Mouse (Mus musculus): ENCODE results near the gene Odf4. TPM values are rescaled to one million over a fixed set of nuclear protein-coding genes. Genes with fewer than 3 reads are reported as not detected.
"Not testable (repeated sequence)": the region's sequence is repeated elsewhere in the genome, so short reads cannot be mapped to it uniquely, and the experiment has no call there.

Odf4 gene
- total RNA-seq (2015) = not detected in 2 replicates
- total RNA-seq (2017) = not detected in 2 replicates

DNA sequence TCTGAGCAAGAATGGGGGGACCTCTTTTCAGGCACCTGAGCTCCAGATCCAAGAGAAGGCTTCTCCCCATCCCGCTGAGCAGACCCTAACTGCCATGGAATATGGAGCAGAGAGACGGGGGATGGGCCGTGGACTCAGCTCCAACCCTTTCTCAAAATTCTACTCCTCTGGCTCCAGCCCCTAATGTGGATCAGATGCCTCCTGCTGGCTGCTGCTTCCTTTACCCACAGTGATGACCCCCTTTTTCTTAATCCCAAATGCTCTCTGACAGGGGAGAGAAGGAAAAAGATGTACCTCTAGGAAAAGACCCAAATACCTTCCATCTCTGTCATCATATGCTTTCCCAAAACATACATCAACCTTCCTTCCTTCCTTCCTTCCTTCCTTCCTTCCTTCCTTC, at the start of gene Odf4:
Odf4 (minus strand) TSS at position 101 of the 400 bp plus-strand sequence.
- ATAC-seq (ENCODE audit: poor library complexity, severe bottlenecking) = no peak

DNA sequence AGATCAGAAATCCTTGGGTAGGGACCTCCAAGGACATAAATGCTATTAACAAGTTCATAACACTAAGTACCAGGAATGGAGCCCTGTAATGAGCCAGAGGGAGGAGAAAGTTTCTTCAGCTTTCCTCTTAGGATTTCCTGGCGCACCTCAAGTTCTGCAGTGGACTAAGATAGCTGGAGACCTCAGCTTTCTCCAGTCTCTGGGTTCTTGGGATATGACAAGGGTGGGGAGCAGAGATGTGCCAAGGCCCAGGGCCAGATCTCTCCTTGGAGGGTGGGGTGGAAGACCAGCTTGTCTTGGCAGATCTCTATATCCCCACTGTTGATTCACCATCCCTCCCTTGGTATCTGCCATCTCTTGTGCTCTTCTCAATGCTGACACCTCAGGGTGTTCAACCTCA, 48.7 kb upstream of the Odf4 start:
- ATAC-seq (ENCODE audit: poor library complexity, severe bottlenecking) = no peak

- no peak for ATAC-seq (ENCODE audit: poor library complexity, severe bottlenecking)
These were observed 48.2 kb upstream of the Odf4 start, which contains the start of gene Rangrf for GRCm38 (mm10) chr11:68975085-68975484. Rangrf (minus strand) TSS chr11:68975185.

DNA sequence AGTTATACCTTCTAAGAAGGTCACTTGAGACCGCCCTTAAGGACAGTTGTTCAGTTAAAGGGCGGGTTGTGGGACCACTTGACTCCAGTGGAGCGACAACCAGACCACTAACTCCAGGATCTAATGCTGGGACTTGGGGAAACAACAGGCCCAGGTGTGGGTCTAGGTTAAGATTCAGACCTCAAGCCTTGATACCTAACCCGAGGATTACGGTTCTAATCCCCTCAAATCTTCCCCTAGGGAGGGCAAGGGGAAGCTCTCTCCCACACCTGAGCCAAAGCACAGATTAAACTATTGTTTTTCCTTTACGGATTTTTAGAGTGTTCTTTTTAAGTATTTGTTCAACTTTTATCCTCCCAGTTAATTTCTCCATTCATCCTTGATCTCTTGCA, 47.2 kb upstream of the Odf4 start:
- no peak for ATAC-seq (ENCODE audit: poor library complexity, severe bottlenecking)

- ATAC-seq (ENCODE audit: poor library complexity, severe bottlenecking) = peak; percentile 94
These were observed 46.6 kb upstream of the Odf4 start for GRCm38 (mm10) chr11:68973250-68974058.

GRCm38 (mm10) chr11:68970232-68970631, 43.4 kb upstream of the Odf4 start:
- ATAC-seq (ENCODE audit: poor library complexity, severe bottlenecking) = no peak

- no peak for ATAC-seq (ENCODE audit: poor library complexity, severe bottlenecking)
These were observed 41.9 kb upstream of the Odf4 start for GRCm38 (mm10) chr11:68968752-68969151.

DNA sequence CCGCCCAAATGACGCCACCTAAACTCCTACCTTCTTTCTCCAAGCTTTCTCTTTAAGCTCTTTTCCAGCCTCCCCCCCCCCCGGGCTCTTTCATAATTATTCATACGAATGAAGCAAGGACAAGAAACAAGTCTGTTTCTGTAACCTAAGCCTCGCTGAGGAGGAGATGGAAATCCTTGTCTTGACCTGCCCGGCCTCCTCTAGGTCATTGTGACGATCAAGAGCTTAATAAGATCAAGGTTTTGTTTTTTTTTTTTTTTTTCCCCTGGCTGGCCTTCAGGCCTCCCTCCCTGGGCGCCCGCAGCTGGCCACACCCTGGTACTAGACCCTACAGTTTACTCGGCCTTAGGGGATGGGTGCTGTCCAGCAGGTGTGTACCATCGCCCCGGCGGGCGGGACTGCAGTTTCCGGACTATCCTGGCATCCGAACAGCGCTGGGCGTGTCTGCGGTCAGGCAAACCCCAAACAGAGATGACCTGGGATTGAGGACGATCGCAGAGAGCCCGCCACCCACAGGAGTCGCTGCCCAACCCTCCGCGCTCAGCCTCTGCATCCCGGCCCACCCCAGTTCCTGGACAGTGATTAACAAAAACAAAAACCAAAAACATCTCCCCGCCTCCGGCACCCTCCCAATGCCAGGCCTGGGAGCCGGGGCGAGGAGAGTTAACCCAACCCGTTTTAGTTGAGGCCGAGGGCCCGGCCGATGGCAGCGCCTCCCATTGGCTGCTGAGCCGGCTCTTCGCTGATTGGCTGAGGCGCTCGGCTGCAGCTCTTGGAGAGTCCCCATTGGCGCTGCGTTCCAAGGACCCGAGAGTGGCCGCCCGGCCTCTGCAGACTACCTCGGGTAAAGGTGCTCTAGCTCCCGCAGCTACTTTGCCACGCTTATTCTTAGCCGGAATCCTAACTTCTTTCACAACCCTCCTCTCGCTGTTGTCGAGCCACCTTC, 40.7 kb upstream of the Odf4 start, which contains the start of gene Slc25a35:
Slc25a35 (plus strand) TSS at position 795 of the 946 bp plus-strand sequence.
- ATAC-seq (ENCODE audit: poor library complexity, severe bottlenecking) = peak; percentile 96

DNA sequence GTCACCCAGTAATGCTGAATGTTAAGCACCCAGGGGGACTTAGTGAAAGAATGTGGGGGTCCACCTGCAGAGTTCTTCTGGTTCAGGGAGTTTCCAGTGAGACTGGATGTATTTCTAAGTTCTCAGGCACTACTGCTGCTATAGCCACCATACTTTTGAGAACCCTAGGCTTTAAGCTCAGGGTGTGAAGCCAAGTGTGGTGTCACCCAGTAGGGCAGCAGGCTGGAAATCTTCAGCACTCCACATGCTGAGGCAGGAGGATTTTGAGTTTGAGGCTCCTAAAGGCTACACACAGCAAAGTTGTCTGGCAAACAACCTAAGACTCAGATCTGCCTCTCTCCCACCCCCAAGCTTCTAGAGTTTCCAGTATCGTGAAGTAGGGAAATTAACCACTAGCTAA, 39.7 kb upstream of the Odf4 start:
- no peak for ATAC-seq (ENCODE audit: poor library complexity, severe bottlenecking)

DNA sequence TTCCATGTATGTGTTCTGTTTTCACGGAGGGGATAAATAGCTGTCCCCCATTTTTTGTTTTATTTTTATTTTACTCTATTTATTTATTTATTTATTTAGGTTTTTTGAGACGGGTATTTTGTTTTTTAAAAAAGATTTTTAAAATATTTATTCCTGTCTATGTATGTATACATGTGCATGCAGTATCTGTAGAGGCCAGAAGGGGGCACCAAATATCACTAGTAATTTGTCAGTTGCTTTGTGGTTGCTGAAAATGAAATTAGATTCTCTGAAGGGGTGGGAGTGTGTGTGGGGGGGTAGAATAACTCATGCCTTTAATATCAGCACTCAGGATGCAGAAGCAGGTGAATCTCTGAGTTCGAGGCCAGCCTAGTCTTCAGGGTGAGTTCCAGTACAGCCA, 39.0 kb upstream of the Odf4 start:
- peak; percentile 48 for ATAC-seq (ENCODE audit: poor library complexity, severe bottlenecking)

- ATAC-seq (ENCODE audit: poor library complexity, severe bottlenecking) = no peak
These were observed 38.2 kb upstream of the Odf4 start for GRCm38 (mm10) chr11:68965050-68965449.

DNA sequence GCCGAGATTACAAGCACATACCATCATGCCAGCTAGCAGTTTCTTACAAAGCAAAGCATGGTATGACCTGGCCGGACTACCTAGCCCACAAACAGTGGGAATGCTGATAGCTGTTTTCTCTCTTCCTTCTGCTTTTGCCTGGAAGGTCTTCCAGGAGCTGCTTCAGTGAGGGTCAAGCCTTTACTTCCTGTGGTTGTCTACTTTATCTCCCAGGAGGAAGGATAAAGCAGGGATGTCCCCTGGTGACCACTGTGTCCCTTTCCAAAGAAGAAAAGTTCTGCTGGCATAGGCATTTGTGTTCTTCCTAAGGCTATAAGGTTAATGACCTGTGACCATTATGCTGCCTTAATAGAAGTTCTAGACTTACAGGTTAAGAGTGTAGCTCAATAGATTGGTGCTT, 36.5 kb upstream of the Odf4 start:
- ATAC-seq (ENCODE audit: poor library complexity, severe bottlenecking) = no peak

- ATAC-seq (ENCODE audit: poor library complexity, severe bottlenecking) = not testable (repeated sequence)
These were observed 35.3 kb upstream of the Odf4 start for GRCm38 (mm10) chr11:68962159-68962558.

DNA sequence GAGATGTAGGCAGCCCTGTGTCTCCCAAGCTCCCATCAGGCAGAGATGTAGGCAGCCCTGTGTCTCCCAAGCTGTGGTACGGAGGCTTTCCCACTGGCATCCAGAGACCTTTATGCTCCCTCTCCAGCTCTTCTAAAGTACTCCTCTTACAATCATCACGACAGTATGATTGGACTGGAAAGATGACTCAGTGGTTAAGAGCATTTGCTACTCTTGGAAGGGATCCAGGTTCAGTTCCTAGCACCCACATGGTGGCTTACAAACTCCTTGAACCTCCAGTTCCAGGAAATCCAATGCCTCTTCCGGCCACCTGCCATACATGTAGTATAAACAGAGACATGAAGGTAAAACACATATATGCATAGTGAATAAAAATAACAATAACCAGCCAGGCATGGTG, 34.7 kb upstream of the Odf4 start:
- no peak for ATAC-seq (ENCODE audit: poor library complexity, severe bottlenecking)

DNA sequence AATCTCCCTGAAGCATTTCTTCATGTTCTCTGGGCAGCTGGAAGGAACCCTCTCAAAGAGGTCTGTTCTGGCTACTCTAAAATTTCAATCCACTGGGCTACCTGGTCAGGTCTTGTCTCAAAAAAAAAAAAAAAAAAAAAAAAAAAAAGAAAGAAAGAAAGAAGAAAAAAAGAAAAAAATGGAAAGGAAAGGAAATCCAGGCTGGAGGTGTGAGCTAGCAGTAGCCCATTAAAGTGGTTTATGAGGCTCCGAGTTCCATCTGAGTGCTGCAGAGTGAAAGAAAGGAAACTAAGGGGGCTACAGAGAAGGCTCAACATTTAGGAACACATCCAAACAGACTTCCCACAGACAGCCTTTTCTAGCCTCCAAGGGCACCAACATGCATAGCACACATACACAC, 31.1 kb upstream of the Odf4 start:
- no peak for ATAC-seq (ENCODE audit: poor library complexity, severe bottlenecking)

- no peak for ATAC-seq (ENCODE audit: poor library complexity, severe bottlenecking)
These were observed 30.4 kb upstream of the Odf4 start, which contains the start of gene Arhgef15 for GRCm38 (mm10) chr11:68957308-68957707. Arhgef15 (minus strand) TSS chr11:68957480.

DNA sequence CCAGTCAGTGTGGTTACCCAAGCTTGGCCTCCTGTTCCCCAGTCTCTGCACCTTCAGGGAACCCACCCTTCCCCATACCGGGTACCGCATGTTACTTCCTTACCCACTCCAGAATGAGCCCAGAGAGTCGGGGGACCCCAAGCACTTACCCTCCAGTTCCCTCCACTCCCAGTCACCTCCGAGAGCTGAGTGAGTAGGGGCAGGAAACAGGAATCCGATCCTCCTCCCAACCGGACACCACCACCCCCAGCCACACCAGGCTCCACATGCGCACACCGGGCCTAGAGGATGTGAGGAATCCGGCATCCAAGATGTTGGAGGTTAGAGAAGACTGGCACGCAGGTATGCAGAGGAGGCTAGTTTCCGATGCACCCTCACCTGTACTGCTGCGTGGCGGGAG, 29.8 kb upstream of the Odf4 start:
- ATAC-seq (ENCODE audit: poor library complexity, severe bottlenecking) = no peak

DNA sequence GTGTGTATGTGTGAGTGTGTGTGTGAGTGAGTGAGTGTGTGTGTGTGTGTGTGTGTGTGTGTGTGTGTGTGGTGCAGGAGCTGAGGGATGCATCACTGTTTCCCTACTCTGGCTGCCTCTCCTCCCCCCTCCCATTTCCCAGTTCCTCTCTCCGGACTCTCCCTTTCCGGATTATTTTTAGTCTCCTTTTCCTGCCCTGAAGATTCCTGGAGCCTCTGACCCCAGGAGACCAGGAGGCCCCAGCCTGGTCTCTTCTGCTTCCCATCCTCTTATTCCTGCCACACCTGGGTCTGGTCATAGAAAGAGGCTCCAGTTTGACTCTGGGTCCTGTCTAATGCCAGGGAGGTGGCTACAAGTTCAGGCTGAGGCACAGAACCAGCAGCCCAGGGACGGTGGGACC, 29.2 kb upstream of the Odf4 start:
- ATAC-seq (ENCODE audit: poor library complexity, severe bottlenecking) = no peak

DNA sequence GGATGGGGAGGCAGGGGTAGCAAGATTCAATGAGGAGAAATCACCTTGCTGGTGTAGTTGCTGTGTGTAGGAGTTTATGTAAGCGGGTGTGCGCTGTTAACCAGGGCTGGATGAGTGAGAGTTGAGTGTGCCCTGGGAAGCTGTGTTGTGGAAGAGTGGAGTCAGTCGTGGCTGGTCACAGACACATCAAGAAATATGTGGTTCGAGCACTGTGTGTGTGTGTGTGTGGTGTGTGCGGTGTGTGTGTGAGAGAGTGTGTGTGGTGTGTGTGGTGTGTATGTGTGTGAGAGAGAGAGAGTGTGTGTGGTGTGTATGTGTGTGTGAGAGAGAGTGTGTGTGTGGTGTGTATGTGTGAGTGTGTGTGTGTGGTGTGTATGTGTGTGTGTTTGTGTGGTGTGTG, 28.6 kb upstream of the Odf4 start:
- ATAC-seq (ENCODE audit: poor library complexity, severe bottlenecking) = no peak

DNA sequence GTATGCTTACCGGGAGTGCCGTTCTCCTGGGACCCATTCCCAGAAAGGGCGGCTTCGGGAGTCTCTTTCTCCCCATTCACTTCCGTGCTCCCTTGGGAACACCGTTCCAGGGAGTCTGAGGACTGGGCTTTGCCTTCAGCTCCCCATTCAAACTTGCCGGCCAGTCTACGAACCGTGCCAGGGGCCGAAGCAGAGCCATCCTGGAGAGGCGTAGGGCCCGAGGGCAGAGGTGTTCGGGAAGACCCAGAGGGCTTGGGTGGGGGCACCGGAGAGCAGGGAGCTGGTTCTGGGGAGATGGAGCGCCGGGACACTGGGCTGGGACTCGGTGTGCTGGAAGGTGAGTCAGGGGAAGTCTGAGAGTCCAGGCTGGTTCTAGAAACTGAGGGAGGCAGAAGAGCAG, 27.5 kb upstream of the Odf4 start:
- no peak for ATAC-seq (ENCODE audit: poor library complexity, severe bottlenecking)

- ATAC-seq (ENCODE audit: poor library complexity, severe bottlenecking) = no peak
These were observed 27.0 kb upstream of the Odf4 start for GRCm38 (mm10) chr11:68953903-68954302.

Measured in megakaryocyte, adult 5-6 weeks (primary cell).